Mouse (Mus musculus) hindbrain, embryonic 10.5 days (tissue): ENCODE results near the gene Bicral. TPM values are rescaled to one million over a fixed set of nuclear protein-coding genes. Genes with fewer than 3 reads are reported as not detected.
"Not testable (repeated sequence)": the region's sequence is repeated elsewhere in the genome, so short reads cannot be mapped to it uniquely, and the experiment has no call there.

ENCODE experiments used
- DNase-seq: peaks from one replicate; pipeline ENCODE4 v3.0.0-alpha.2; 2017; ENCODE audit warnings: low spot score
- H3K27ac ChIP-seq: fragments of 300-500 bp; sonication (generic); 2 replicates; pipeline ENCODE4 v1.5.1; 2016; ENCODE audit warnings: mild to moderate bottlenecking, moderate library complexity
- H3K27me3 ChIP-seq: fragments of 300-500 bp; sonication (generic); 2 replicates; pipeline ENCODE4 v1.6.1; 2016; ENCODE audit warnings: mild to moderate bottlenecking; ENCODE audit not compliant: poor library complexity, insufficient read depth, severe bottlenecking
- H3K36me3 ChIP-seq: fragments of 300-500 bp; sonication (generic); 2 replicates; pipeline ENCODE4 v1.6.1; 2016; ENCODE audit warnings: mild to moderate bottlenecking, moderate library complexity
- H3K4me1 ChIP-seq: fragments of 300-500 bp; sonication (generic); replicated peaks from 2 replicates; pipeline ENCODE4 v1.6.1; 2016; ENCODE audit warnings: mild to moderate bottlenecking
- H3K4me3 ChIP-seq: fragments of 300-500 bp; sonication (generic); 2 replicates; pipeline ENCODE4 v1.5.1; 2016; ENCODE audit warnings: mild to moderate bottlenecking, moderate library complexity
- H3K9me3 ChIP-seq: fragments of 300-500 bp; sonication (generic); 2 replicates; pipeline ENCODE4 v1.6.1; 2016; ENCODE audit warnings: mild to moderate bottlenecking, moderate library complexity
- WGBS: fragments of 180-500 bp; shearing (Covaris S2); methylation state at CpG from one replicate; pipeline ENCODE4 v1.1.7; 2016; 5-methylcytosine and 5-hydroxymethylcytosine counted together
- polyA plus RNA-seq: library from polyadenylated mRNA; unstranded; fragments of >200 nt; fragmentation: Nextera tagmentation; extraction: Ambion mirVana; gene quantifications from 2 replicates; pipeline ENCODE4 v1.2.1, GENCODE M21; 2016

Gene Bicral
- polyA plus RNA-seq, 1 experiment from 2014 or later = 4.2 TPM

DNA sequence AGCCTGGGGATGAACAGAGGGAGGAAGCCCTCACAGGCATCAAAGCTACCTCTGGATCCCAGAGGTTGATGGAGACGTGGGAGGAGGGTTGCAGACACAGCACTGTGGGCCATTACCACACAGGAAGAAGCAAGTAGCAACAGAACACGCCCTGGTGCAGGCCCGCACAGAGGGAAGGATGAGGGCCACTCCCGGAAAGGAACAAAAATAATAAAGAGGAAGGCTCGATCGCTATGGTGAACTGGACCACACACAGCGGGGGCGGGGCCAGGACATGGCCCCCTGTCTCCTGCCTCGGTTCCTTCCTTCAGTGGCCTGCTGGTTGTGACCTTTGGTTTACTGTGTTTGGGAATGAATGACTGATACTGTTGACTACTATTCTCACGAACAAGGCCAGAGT is 58.6 kb downstream of the Bicral start:
- Histone ChIP-seq H3K4me3 (no peak overlapping the region), H3K4me1 (peaks cover 17% of the 10 kb centered on the region), H3K9me3 (no peaks in the 10 kb centered on the region), H3K27me3 (no peaks in the 10 kb centered on the region), H3K36me3 (peaks cover 42% of the 10 kb centered on the region), H3K27ac (no peak overlapping the region)
- DNase-seq = no peak
- 81% methylated on average over 10 of the region's 10 CpGs for WGBS

DNA sequence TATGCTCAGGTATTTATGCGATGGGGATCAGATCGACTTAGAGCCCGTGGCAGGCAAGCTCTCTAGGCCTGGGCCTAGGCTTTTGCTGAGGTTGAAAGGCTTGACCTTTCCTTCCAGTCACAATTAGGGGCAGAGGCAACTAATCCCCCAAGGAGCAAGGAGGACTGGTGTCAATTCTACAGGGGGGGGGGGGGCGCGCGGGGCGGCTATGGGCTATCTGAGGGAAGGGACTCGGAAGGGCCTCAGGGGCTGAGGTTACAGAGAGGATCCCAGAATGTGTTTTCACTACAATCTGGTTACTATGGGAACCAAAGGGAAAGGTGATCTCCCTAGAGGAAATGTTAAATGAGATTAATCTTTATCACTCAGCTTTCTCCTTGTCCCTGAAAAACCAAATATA is 60.9 kb downstream of the Bicral start:
- whole genome bisulfite sequencing = 41% methylated on average over 8 of the region's 8 CpGs
- Histone ChIP-seq H3K27me3 (no peaks in the 10 kb centered on the region), H3K27ac (peak overlapping the region; percentile 16; the same call in 1 of the 2 replicates), H3K9me3 (no peaks in the 10 kb centered on the region), H3K4me3 (no peak overlapping the region), H3K36me3 (peaks cover 38% of the 10 kb centered on the region), H3K4me1 (peaks cover 17% of the 10 kb centered on the region)
- peak; percentile 17 for DNase-seq

DNA sequence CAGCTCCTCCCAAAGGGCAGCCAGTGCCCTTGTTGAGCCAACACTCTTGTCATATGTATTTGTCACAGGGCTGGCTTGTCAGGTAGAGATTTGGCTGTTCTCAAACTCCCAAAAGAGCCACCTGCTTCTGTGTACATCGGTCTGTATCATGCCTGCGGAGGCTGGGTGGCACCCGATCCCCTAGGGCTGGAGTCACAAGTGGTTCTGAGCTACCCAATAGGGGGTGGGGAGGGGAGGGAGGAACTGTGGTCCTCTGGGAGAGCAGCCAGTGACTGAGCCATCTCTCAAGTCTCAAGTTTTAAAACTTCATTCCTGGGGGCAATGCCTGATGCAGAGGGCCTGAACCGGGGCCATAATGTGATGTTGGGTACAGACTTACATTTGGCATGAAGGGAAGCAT is 61.5 kb downstream of the Bicral start:
- DNase-seq = no peak
- 86% methylated on average over 4 of the region's 4 CpGs for WGBS
- Histone ChIP-seq H3K4me1 (peaks cover 17% of the 10 kb centered on the region), H3K27ac (no peak overlapping the region), H3K27me3 (no peaks in the 10 kb centered on the region), H3K36me3 (peaks cover 32% of the 10 kb centered on the region), H3K9me3 (no peaks in the 10 kb centered on the region), H3K4me3 (no peak overlapping the region)

DNA sequence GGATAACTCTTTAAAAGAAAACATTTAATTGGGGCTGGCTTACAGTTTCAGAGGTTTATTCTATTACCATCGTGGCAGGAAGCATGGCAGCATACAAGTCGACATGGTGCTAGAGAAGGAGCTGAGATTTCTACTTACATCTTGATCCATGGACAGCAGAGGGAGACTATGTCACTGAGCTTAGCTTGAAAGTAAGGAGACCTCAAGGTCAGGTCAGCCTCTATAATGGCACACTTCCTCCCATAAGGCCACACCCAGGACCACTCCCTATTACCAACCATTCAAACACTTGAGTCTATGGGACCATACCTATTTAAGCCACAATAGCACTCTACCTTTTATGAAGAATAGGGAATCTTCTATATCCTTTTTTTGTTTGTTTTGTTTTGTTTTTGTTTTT is 65.3 kb downstream of the Bicral start:
- Histone ChIP-seq H3K27me3 (no peaks in the 10 kb centered on the region), H3K36me3 (no peaks in the 10 kb centered on the region), H3K27ac (no peak overlapping the region), H3K4me3 (no peak overlapping the region), H3K4me1 (peaks cover 14% of the 10 kb centered on the region), H3K9me3 (no peaks in the 10 kb centered on the region)
- WGBS = 89% methylated on average over 2 of the region's 2 CpGs
- no peak for DNase-seq

DNA sequence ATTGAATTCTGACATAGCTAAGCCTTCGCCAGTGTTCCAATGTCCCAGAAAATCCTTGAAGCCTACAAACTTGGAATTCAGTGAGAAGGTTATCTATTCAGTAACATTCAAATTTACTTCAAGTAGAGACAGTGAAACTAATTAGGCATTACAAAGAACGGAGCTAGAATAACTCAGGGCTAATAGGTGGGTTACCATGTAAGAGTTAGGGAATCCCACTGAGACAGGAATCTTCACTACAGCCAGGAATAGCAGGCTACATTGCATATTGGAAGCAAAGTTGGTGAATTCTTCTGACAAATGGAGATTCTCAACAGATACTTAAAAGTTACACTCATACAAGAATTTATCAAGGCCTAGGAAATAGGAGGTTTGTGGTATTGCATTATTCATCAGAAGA is 70.3 kb downstream of the Bicral start:
- H3K36me3 ChIP-seq, H3K27me3 ChIP-seq, H3K27ac ChIP-seq, DNase-seq, H3K4me1 ChIP-seq, H3K4me3 ChIP-seq, H3K9me3 ChIP-seq: not testable (repeated sequence)
- 68% methylated on average over 2 of the region's 2 CpGs for WGBS

DNA sequence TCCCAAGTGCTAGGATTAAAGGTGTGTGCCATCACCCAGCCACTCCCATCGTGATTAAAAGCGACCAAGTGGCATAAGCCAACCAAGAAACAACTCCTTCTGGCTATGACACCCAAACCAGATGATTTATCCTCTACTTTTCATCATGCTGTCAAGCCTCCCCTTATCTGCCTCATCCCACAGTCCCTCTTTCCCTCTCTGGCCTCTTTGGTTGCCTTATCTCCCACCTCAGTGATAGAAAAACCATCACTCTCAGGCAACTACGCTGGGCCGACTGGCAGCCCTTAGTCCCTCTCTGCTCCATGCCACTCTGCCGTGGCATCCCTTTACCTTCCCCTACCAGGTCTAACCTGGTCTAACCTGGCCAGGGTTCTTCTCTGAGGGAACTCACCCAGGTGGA is 71.3 kb downstream of the Bicral start:
- no peaks in the 10 kb centered on the region for H3K36me3 ChIP-seq
- H3K4me3 ChIP-seq = no peak overlapping the region
- no peak for DNase-seq
- H3K4me1 ChIP-seq = 0 out of 2 replicates have a peak, but pooled peaks cover 4% of the 10 kb centered on the region
- H3K27me3 ChIP-seq = no peaks in the 10 kb centered on the region
- 90% methylated on average over 5 of the region's 5 CpGs for WGBS
- no peak overlapping the region for H3K27ac ChIP-seq
- H3K9me3 ChIP-seq = no peaks in the 10 kb centered on the region

DNA sequence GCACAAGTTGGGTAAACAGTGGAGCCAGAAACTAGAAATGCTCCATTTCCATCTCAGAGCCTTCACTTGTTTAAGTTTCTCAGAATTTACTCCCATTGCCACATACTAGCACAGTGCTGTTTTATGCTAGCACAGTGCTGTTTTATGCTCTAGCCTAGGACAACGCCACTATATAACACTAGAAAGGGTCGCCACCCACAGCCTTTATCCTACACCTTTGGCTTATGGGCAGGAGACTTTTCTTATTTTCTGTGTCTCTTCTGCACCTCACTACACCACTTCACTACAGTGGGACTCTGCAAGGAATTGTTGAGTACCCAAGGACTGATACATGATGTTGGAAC is 75.1 kb downstream of the Bicral start:
- DNase-seq = no peak
- H3K27me3 ChIP-seq = no peaks in the 10 kb centered on the region
- no peaks in the 10 kb centered on the region for H3K9me3 ChIP-seq
- WGBS = 72% methylated on average over 2 of the region's 2 CpGs
- H3K36me3 ChIP-seq = peaks cover 30% of the 10 kb centered on the region
- peaks cover 13% of the 10 kb centered on the region for H3K4me1 ChIP-seq
- peak overlapping the region; percentile 90 for H3K27ac ChIP-seq
- peak overlapping the region; percentile 81 for H3K4me3 ChIP-seq

DNA sequence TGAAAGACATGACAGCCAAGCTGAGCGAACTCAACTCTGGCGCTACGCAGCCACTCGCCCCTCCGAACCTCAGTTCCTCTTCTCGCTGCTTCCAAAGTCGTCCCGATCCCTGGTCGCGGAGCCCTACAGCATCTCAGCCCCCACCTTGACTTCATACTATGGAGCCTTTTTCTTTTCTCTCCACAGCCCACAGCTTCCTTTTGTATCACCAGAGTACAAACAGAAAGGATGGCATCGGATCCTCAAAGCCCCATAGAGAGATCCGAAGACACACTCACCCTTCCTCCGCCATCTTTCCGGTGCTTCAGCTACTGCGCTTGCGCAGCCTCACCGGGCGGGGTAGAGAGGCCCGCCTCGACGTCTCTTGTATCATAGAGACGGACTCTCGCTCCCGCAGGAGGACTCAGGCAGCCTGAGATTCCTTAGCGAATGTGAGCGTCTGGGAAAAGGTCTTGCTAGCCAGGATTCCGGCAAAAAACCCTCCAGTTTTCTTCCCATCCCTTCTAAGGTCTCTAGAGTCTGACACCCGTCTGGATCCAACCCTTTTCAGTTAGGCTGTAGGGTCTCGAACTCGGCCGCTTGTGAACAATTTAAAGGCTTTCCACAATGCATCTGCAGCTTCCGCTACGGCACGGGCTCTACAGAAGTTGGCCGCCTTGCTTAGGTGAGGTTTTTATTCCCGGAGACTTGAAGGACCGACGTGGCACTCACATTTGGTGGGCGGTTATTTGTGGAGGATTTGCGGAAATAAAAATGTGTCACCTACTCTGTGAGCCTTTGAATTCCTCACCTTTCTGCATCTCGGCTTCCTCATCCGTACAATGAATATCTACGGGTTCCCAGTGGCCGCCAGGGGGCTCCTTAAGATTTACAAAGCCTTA is 75.7 kb downstream of the Bicral start, which contains the start of gene Rpl7l1:
Gene Rpl7l1 (minus strand): TSS at position 332 of the 881 bp plus-strand sequence.
- H3K27ac ChIP-seq = peak within 1 kb of the TSS; percentile 90
- H3K4me1 ChIP-seq = peaks cover 13% of the 10 kb centered on the region
- H3K27me3 ChIP-seq = no peaks in the 10 kb centered on the region
- peak; percentile 93 for DNase-seq
- H3K9me3 ChIP-seq = no peaks in the 10 kb centered on the region
- H3K36me3 ChIP-seq = peaks cover 36% of the 10 kb centered on the region
- peak within 1 kb of the TSS; percentile 81 for H3K4me3 ChIP-seq
- WGBS = 1% methylated on average over 44 of the region's 44 CpGs

DNA sequence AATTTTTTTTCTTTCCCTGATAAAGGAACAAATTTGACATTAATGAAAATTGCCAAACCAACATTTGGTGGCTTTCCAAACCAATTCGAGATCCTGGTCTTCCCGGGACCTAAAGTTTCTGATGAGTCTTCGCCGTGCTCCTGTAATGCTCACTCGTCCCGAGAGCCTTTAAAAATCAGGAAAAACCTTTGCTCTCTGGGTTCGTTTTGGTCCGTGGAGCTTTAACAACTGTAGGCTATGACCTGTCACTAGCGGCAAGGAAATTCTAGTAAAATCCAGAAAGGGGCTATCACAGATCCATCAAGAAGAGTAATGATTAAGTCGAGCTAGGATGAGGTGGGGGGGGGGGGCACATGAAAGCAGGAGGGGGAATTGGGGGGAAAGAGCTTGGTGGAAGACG is 76.4 kb downstream of the Bicral start:
- Histone ChIP-seq H3K9me3 (no peaks in the 10 kb centered on the region), H3K27ac (peak overlapping the region; percentile 90), H3K4me3 (peak overlapping the region; percentile 81), H3K36me3 (peaks cover 43% of the 10 kb centered on the region), H3K27me3 (no peaks in the 10 kb centered on the region), H3K4me1 (peaks cover 13% of the 10 kb centered on the region)
- no peak for DNase-seq
- WGBS = 9% methylated on average over 11 of the region's 11 CpGs

DNA sequence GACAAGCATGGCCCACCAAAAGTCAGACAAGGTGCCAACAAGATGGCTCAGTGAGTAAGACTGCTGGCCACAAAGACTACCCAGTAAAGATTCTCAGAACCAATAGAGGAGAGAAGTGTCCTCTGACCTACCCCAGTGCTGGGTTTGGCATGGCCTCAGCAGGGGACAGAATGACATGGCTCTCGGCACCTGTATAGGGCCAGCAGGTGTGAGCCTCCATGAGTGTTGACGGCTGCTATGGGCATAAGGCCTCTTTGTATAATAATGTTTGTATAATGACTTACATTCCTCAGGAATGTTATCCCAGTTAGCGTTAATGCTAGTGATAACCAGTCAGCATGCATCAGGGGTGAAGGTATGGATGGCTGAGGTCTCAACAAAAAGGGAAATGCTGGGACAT is 82.2 kb downstream of the Bicral start:
- Histone ChIP-seq H3K27me3 (no peaks in the 10 kb centered on the region), H3K4me1 (peaks cover 24% of the 10 kb centered on the region), H3K36me3 (peaks cover 73% of the 10 kb centered on the region), H3K4me3 (no peak overlapping the region), H3K9me3 (no peaks in the 10 kb centered on the region), H3K27ac (no peak overlapping the region)
- DNase-seq = no peak
- 88% methylated on average over 3 of the region's 3 CpGs for WGBS

DNA sequence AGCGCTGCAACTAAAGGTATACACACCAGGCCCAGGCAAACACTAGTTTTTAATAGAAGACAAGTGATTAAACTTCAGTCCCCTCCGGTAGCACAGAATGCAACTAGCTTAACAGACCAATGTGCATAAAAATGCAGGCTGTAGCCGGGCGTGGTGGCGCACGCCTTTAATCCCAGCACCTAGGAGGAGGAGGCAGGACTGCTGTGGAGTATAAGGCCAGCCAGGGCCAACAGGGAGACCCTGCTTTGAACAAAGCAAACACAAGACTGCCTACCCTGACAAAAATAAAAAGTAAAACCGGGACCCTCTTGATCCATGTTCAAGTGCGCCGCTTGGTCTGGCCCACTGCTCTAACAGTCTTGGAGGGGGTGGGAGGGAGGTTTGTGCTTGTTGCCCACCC is 83.2 kb downstream of the Bicral start:
- no peaks in the 10 kb centered on the region for H3K9me3 ChIP-seq
- no peak overlapping the region for H3K27ac ChIP-seq
- peaks cover 63% of the 10 kb centered on the region for H3K36me3 ChIP-seq
- no peaks in the 10 kb centered on the region for H3K27me3 ChIP-seq
- peaks cover 22% of the 10 kb centered on the region for H3K4me1 ChIP-seq
- 97% methylated on average over 9 of the region's 9 CpGs for WGBS
- H3K4me3 ChIP-seq = no peak overlapping the region
- no peak for DNase-seq

DNA sequence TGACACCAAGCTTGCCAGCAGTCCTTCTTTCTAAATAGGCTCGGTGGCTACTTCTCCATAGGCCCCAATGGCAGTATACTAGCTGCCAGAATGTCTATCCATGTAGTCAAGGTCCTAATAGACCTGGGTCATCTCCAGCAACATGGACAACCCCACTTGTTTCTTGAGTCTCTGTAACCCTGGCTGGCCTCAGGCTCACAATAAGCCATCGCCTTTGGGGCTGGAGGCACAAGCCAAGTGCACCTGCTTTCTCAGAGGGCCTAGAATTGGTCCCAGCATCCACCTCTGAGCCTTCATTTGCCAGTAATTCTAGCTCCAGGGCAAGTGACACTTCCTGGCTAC is 84.2 kb downstream of the Bicral start:
- H3K27me3 ChIP-seq = no peaks in the 10 kb centered on the region
- H3K4me1 ChIP-seq = peaks cover 22% of the 10 kb centered on the region
- H3K36me3 ChIP-seq = peaks cover 53% of the 10 kb centered on the region
- peak overlapping the region; percentile 75 for H3K4me3 ChIP-seq
- DNase-seq = no peak
- 51% methylated on average over 2 of the region's 2 CpGs for WGBS
- H3K27ac ChIP-seq = 0 out of 2 replicates have a peak overlapping the region, but pooled peaks have one; percentile 90
- H3K9me3 ChIP-seq = no peaks in the 10 kb centered on the region

DNA sequence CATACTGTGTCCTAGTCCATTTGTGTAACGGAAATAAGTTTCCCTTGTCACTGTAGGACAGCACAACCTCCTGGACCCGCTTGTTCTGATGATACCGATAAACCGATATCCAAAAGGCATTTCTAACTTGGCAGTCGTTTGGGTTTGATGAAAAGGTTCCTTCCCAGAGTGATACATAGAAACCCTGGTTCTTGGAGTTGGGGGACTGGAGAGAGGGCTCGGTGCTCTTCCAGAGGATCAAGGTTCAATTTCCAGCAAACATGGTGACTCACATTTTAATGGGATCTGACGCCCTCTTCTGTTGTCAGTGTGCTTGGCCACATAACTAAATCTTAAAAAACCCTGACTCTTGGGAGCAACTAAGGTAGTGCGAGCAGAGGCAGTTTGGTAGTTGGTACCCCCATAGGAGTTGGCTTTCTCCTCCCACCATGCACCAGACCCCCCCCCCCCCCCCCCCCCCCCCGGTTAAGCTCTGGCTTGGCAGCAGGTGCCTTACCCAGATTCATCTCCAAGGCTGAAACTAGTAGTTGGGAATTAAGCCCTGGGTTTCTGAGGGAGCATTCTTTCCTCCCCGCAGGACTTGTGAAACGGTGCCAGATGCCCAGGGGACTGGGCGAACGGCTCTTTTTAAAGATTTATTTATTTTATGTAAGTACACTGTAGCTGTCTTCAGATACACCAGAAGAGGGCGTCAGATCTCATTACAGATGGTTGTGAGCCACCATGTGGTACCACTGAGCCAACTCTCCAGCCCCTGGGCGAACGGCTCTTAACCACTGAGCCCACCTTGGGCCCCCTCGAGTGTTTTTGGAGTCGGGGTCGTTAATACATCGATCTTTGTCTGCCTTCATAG is 84.8 kb downstream of the Bicral start:
- Histone ChIP-seq H3K9me3 (no peaks in the 10 kb centered on the region), H3K27ac (peak overlapping the region; percentile 90), H3K27me3 (no peaks in the 10 kb centered on the region), H3K36me3 (peaks cover 47% of the 10 kb centered on the region), H3K4me3 (peak overlapping the region; percentile 75), H3K4me1 (peaks cover 22% of the 10 kb centered on the region)
- 10% methylated on average over 19 of the region's 20 CpGs for WGBS
- DNase-seq = peak; percentile 41
